Mouse (Mus musculus) hematopoietic stem cell, adult 5-6 weeks (primary cell): ENCODE measurements at regions not wholly inside any gene's neighbourhood (a gene's known extent, or its start where the extent isn't known, plus 50 kb on each side); places are given as distances from the start of the nearest gene placed in this dataset.
A peak's percentile ranks its signal among the peaks of the same experiment; 100 is the strongest.
"Not testable (repeated sequence)": the region's sequence is repeated elsewhere in the genome, so short reads cannot be mapped to it uniquely, and the experiment has no call there.

Source experiments
- ATAC-seq, 2 experiments: fragments of 125-278 bp in 1 of 2; replicated peaks in 1 of 2; 2 replicates each; pipeline ENCODE4 v1.8.0; 2016 to 2017; ENCODE audit warnings: inconsistent platforms in 2 of 2, mild to moderate bottlenecking in 2 of 2, moderate number of reproducible peaks in 2 of 2, low read depth in 1 of 2, moderate TSS enrichment in 1 of 2; ENCODE audit not compliant: low FRiP score in 2 of 2, poor library complexity in 2 of 2, severe bottlenecking in 2 of 2, insufficient read depth in 1 of 2, low TSS enrichment in 1 of 2

GRCm38 (mm10) chr15:60333573-60334306 lies 317.3 kb upstream of the 4933412E24Rik start:
- ATAC-seq: no peak

- ATAC-seq: no peak
These were observed 301.2 kb upstream of the 4933412E24Rik start for GRCm38 (mm10) chr15:60317577-60317976.

- no peak for ATAC-seq
These were observed 298.8 kb upstream of the 4933412E24Rik start for GRCm38 (mm10) chr15:60315210-60315609.

GRCm38 (mm10) chr15:60309909-60310308 lies 293.5 kb upstream of the 4933412E24Rik start:
- no peak for ATAC-seq

- no peak for ATAC-seq
These were observed 292.6 kb upstream of the 4933412E24Rik start for GRCm38 (mm10) chr15:60308968-60309367.

- no peak for ATAC-seq
These were observed 291.7 kb upstream of the 4933412E24Rik start for GRCm38 (mm10) chr15:60308126-60308525.

- ATAC-seq: no peak
These were observed 287.1 kb upstream of the 4933412E24Rik start for GRCm38 (mm10) chr15:60303501-60303900.

- ATAC-seq: no peak
These were observed 285.5 kb upstream of the 4933412E24Rik start for GRCm38 (mm10) chr15:60301939-60302338.

- ATAC-seq: no peak
These were observed 268.9 kb upstream of the 4933412E24Rik start for GRCm38 (mm10) chr15:60285321-60285720.

- no peak for ATAC-seq
These were observed 264.0 kb upstream of the 4933412E24Rik start for GRCm38 (mm10) chr15:60280378-60280777.

GRCm38 (mm10) chr15:60253661-60254060 lies 237.2 kb upstream of the 4933412E24Rik start:
- not testable (repeated sequence) for ATAC-seq

- no peak for ATAC-seq
These were observed 210.0 kb upstream of the 4933412E24Rik start for GRCm38 (mm10) chr15:60226335-60226938.

GRCm38 (mm10) chr15:60195070-60195469 lies 178.7 kb upstream of the 4933412E24Rik start:
- no peak for ATAC-seq

- no peak for ATAC-seq
These were observed 176.7 kb upstream of the 4933412E24Rik start for GRCm38 (mm10) chr15:60193157-60193556.

GRCm38 (mm10) chr15:60187002-60187715 lies 170.7 kb upstream of the 4933412E24Rik start:
- ATAC-seq: no peak

GRCm38 (mm10) chr15:60141554-60142070 lies 125.2 kb upstream of the 4933412E24Rik start:
- peak; percentile 95 to 98 for ATAC-seq

- ATAC-seq: no peak
These were observed 120.3 kb upstream of the 4933412E24Rik start for GRCm38 (mm10) chr15:60136671-60137070.

GRCm38 (mm10) chr15:60134515-60134914 lies 118.1 kb upstream of the 4933412E24Rik start:
- no peak for ATAC-seq
